Mouse (Mus musculus) neutrophil, adult 5-6 weeks (primary cell): Measurements from ENCODE around the gene Coro7. TPM values are rescaled to one million over a fixed set of nuclear protein-coding genes. Genes with fewer than 3 reads are reported as not detected.

ENCODE experiments used
- ATAC-seq: fragments of 151-379, 151-347 bp; 2 replicates; pipeline ENCODE4 v1.8.0; 2017; ENCODE audit warnings: mild to moderate bottlenecking, moderate TSS enrichment; ENCODE audit not compliant: insufficient number of reproducible peaks, poor library complexity, low FRiP score, severe bottlenecking; ENCODE audit errors: extremely low read depth
- total RNA-seq: library from RNA; stranded (forward); fragments of 200-1000 nt; gene quantifications from 2 replicates; pipeline ENCODE4 v1.2.3, GENCODE M21; 2017

Gene Coro7
- total RNA-seq, 1 experiment from 2014 or later, result 65.6 TPM

GRCm38 (mm10) chr16:4634681-4635080, 44.9 kb downstream of the Coro7 start:
- ATAC-seq, result no peak

- no peak for ATAC-seq
Measured at GRCm38 (mm10) chr16:4633661-4634060, 45.9 kb downstream of the Coro7 start.

GRCm38 (mm10) chr16:4632050-4632449, 47.5 kb downstream of the Coro7 start:
- no peak for ATAC-seq

GRCm38 (mm10) chr16:4629950-4630349, 49.6 kb downstream of the Coro7 start:
- ATAC-seq, result peak; percentile 72

- ATAC-seq, result no peak
Measured at GRCm38 (mm10) chr16:4628898-4629419, 50.6 kb downstream of the Coro7 start.

GRCm38 (mm10) chr16:4627105-4627504, 52.5 kb downstream of the Coro7 start:
- no peak for ATAC-seq

- ATAC-seq, result peak; percentile 79
Measured at GRCm38 (mm10) chr16:4624481-4625110, 55.0 kb downstream of the Coro7 start, which contains the start of gene Pam16. Gene Pam16, minus strand, starts transcription at chr16:4624988.

- no peak for ATAC-seq
Measured at GRCm38 (mm10) chr16:4624074-4624473, 55.5 kb downstream of the Coro7 start.

GRCm38 (mm10) chr16:4616829-4617228, 62.7 kb downstream of the Coro7 start:
- ATAC-seq, result no peak

- ATAC-seq, result no peak
Measured at GRCm38 (mm10) chr16:4615297-4615696, 64.3 kb downstream of the Coro7 start.

GRCm38 (mm10) chr16:4614639-4615038, 64.9 kb downstream of the Coro7 start:
- ATAC-seq, result no peak

- ATAC-seq, result 0 out of 2 replicates have a peak, but pooled peaks have one; percentile 5
Measured at GRCm38 (mm10) chr16:4613736-4614135, 65.8 kb downstream of the Coro7 start.

- ATAC-seq, result no peak
Measured at GRCm38 (mm10) chr16:4611676-4612075, 67.9 kb downstream of the Coro7 start.

GRCm38 (mm10) chr16:4611193-4611592, 68.4 kb downstream of the Coro7 start:
- no peak for ATAC-seq

GRCm38 (mm10) chr16:4608532-4609059, 71.0 kb downstream of the Coro7 start:
- ATAC-seq, result no peak

GRCm38 (mm10) chr16:4607818-4608531, 71.6 kb downstream of the Coro7 start:
- ATAC-seq, result peak; percentile 65

- ATAC-seq, result no peak
Measured at GRCm38 (mm10) chr16:4606431-4607084, 73.0 kb downstream of the Coro7 start.

- no peak for ATAC-seq
Measured at GRCm38 (mm10) chr16:4605514-4606131, 74.0 kb downstream of the Coro7 start.

- ATAC-seq, result no peak
Measured at GRCm38 (mm10) chr16:4604293-4604837, 75.2 kb downstream of the Coro7 start.
